Mouse (Mus musculus) cerebellum, adult 11 months (tissue): ENCODE results near the gene V1rd19.
"Not testable (repeated sequence)": the region's sequence is repeated elsewhere in the genome, so short reads cannot be mapped to it uniquely, and the experiment has no call there.

ENCODE experiments used
- DNase-seq: peaks from one replicate; pipeline ENCODE4 v3.0.0; 2022

V1rd19 gene

GRCm38 (mm10) chr7:24001391-24001790 is at the start of gene V1rd19:
TSS of gene V1rd19 (plus strand) at chr7:24001691.
- DNase-seq = no peak

DNA sequence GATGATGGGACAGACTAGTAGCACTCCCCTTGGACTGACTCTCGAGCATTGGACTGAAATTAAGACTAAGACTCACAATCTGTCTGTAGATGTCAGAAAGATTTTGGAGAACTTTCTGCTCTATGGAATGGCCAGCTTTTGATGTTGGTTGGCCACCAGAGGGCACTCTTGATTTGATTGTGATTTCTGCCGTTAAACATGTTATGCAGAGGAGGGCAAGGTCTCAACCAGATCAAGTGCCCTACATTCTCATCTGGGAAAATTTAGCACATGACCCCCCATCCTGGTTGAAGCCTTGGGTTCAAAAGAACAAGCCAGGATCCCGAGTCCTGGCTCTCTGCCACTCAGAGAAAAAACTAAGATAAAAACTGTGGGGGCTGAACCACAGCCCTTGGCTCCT is 33.4 kb upstream of the V1rd19 start:
- peak; percentile 8 for DNase-seq

- DNase-seq = not testable (repeated sequence)
Measured at GRCm38 (mm10) chr7:23974315-23974714, 27.2 kb upstream of the V1rd19 start, which contains the start of gene Vmn1r181. TSS of gene Vmn1r181 (plus strand) at chr7:23974615.

GRCm38 (mm10) chr7:24052660-24053304 is 51.3 kb downstream of the V1rd19 start, which contains the start of gene Vmn1r183:
TSS of gene Vmn1r183 (plus strand) at chr7:24053254.
- no peak for DNase-seq
